Mouse (Mus musculus) v-Abl transformed pro-B cells (cell line): ENCODE measurements around the gene Atxn1.

Experiments
- in situ Hi-C, 2 experiments: fragments of 400-800 bp; cut with MboI; formaldehyde crosslinking; loops; one replicate each; pipeline ENCODE4 v1.15.1; 2025; ENCODE audit not compliant: unreplicated experiment in 2 of 2

The Atxn1 gene

DNA sequence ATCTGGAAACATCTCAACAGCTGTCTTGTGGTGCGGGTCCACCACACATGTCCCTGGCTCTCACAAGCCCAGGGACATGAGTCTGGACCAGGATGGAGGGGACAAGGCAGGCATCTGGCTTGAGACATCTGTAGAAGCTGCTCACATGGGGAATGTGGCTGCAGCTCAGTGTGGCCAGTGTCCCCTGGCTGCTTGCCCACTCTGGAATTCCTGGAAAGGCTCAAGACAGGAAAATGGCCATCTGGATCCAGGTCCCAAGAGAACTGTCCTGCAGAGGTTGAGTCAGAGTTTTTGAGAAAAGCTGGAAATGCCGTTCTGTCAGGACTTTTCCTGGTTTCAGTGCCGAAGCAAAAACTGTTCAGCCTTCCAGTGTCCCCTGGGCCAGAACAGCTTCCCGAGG lies 388.6 kb downstream of the Atxn1 start:
- in situ Hi-C loops: loop anchor here in 1 of 2 experiments (10.0 kb wide), 2 partner anchors 399 to 589 kb away; no protein-coding TSS in a partner anchor

DNA sequence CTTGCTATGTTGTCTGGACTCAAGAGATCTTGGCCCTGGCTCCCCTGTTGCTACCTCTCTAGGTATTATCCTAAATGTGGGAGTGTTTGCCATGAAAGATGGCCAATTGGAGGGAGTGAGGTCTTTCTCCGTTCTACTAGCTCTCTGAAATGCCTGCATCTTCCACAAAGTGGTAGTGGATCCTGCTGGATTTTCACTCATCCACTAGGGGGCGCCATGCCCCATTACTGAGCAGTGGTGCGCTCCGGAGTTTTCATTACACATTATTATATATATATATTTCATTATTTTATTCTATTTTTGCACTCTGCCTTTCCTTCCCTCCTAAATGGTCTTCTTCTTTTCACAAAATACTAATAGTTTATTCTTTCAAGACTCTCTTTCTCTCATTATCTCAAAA lies 392.0 kb downstream of the Atxn1 start:
- in situ Hi-C loops: loop anchor here (10.0 to 25.0 kb wide), 3 partner anchors 402 to 1215 kb away; no protein-coding TSS in a partner anchor

DNA sequence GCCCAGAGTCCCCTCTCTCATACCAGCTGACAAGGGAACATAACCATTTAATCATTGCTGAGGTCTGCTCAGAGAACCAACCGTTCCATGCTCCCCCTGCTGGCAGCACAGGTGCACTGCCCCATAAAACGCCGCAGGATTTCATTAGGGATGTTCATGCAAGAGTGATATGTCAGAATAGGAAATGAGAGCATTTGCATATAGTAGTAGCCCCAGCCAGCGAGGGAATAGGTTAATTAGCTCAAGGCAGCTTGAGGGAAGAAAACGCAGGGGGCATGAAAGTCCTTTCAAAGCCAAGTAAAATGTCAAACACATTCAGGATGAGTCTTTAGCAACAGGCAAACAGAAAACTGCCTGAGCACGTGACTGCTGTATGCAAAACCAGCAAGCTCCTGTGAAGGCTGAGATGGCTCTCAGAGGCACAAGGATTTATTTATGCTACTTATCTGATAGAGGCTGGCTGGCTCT lies 393.0 kb downstream of the Atxn1 start:
- in situ Hi-C loops: loop anchor here (10.0 to 25.0 kb wide), 3 partner anchors 403 to 1215 kb away; no protein-coding TSS in a partner anchor

DNA sequence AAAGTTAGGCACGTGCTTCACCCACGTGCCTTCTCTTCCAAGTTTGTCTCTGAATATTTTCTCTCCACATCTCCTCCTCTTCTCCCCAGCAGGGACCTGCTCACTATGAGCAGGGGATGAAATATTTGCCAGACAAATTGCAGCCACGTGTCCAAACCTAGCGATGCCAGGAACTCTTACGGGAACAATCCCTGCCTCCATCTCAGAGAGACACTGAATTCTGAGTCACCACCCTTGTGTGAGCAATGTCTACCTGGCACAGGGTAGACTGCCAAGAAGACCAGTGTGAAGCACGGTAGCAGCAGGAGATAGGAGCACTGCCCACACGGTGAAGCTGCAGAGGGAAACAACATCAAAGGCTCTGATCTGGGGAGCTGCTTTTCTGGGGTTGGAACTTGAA lies 394.9 kb downstream of the Atxn1 start:
- in situ Hi-C loops: loop anchor here (10.0 to 25.0 kb wide), 3 partner anchors 405 to 1217 kb away; no protein-coding TSS in a partner anchor

DNA sequence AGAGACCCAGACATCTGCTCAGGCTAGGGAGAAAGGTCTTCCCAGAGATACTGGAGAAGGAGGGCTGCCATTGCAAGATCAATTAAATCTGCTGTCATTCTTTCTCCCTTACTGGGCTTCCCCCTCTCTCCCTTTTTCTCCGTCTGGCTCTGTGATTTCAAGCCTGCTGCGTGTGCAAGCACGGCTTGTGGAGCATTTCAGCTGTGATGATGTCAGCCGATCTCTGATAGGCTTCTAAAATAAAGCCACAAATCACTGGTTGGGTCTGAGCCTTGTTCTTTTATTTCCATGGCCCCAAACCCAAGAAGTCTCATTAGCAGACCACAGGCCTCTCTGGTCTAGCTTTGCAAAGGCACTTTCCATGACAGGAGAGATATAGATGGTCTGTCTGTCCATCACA lies 399.9 kb downstream of the Atxn1 start:
- in situ Hi-C loops: loop anchor here in 1 of 2 experiments (10.0 to 25.0 kb wide), 2 partner anchors 600 to 1222 kb away; no protein-coding TSS in a partner anchor

- in situ Hi-C loops: loop anchor here in 1 of 2 experiments (10.0 to 25.0 kb wide), 2 partner anchors 603 to 1225 kb away; no protein-coding TSS in a partner anchor
Measured at GRCm38 (mm10) chr13:45562011-45562410, 402.8 kb downstream of the Atxn1 start.

DNA sequence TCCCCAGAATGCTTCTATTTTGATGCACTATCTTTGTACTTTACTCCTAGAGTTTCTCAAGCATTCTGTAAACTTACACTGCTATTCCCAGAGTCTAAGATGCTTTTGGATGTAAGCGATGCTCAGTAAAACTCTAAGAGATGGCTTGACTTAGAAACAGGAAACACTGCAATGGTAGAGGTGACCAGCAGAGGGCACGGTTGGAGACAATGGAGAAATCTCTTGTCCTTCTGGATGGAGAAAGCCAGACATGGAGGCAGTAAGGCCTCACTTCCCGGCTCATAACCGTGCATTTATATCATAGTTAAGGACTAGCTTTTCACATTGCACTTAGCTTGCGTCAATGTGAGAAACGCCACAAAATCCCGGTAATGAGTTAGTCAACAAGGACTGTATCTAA lies 404.3 kb downstream of the Atxn1 start:
- in situ Hi-C loops: loop anchor here in 1 of 2 experiments (10.0 to 25.0 kb wide), 2 partner anchors 604 to 1227 kb away; no protein-coding TSS in a partner anchor

DNA sequence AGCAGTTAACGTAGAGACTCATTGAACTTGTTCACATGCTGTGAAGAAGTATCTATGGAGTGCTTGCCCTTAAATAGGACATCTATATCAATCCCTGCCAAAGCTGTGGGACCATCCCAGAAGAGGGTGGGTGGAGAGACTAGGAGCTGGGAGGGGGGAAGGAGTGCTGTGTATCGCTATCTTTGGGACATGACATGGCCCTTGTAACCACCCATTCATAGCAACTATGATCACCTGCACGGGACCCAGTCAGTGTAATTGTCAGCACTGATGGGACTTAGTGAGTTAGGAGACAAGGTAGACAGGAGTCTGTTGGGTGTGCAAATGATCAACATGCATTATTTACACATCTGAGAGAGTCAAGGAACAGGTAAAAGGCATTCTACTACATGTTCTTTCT lies 405.6 kb downstream of the Atxn1 start:
- in situ Hi-C loops: loop anchor here in 1 of 2 experiments (25.0 kb wide), 1 partner anchor 1228 kb away; no protein-coding TSS in a partner anchor

DNA sequence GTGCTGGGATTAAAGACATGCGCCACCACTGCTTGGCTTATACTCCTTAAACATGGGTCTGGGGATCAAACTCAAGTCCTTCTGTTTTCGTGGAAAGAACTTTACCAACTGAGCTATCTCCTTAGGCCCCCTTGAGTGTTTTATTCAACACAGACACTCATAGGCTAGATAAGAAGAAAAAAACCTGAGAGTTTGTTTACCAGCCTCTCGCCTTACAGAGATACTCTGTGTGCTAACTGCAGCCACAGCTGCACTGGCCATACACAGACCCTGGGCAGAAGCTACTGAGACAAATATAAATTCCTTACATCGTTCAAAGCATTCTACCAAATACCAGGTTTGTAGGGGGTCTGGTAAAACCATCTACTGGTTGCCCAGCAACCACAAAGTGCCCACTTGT lies 406.4 kb downstream of the Atxn1 start:
- in situ Hi-C loops: loop anchor here in 1 of 2 experiments (25.0 kb wide), 1 partner anchor 1229 kb away; no protein-coding TSS in a partner anchor

- in situ Hi-C loops: loop anchor here in 1 of 2 experiments (25.0 kb wide), 1 partner anchor 1234 kb away; no protein-coding TSS in a partner anchor
Measured at GRCm38 (mm10) chr13:45553674-45554073, 411.1 kb downstream of the Atxn1 start.

DNA sequence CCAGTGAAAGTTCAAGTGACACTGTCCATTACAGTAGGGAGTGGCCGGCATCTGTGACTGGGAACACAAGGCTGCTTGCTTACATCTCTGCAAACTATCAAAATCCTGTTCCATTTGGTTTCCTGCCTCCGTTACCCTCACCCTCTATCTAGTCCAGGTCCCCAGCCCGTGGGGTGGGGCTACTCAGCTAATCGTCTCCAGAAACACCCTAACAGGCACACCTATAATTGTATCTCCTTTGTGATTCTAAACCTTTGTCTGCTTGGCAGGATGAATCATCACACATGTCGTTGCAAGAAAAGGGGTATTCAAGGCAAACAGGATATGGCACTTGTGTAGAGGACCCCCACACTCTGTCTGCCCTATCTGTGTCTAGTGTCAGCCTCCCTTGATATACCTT lies 417.3 kb downstream of the Atxn1 start:
- in situ Hi-C loops: loop anchor here (10.0 to 25.0 kb wide), 3 partner anchors 1090 to 1740 kb away; no protein-coding TSS in a partner anchor

DNA sequence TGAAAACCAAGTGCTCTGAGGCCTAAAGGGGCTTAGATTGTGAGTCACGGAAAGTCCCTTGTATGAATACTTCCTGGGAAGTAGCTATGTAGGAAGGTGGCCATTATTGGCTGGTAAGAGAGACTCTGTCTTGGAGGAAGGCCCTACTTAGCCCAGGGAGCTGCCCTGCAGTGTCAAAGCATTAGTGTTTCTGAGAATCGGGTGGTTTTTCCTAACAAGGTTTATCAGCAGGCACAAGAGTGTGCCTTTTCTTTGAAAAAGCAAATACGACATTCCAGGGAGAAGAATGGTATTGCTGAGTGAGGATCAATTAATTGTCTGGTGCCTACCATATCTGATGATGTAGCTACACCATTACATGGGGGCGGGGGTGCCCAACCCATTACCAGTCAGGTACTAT lies 417.9 kb downstream of the Atxn1 start:
- in situ Hi-C loops: loop anchor here (10.0 to 25.0 kb wide), 3 partner anchors 1090 to 1740 kb away; no protein-coding TSS in a partner anchor

DNA sequence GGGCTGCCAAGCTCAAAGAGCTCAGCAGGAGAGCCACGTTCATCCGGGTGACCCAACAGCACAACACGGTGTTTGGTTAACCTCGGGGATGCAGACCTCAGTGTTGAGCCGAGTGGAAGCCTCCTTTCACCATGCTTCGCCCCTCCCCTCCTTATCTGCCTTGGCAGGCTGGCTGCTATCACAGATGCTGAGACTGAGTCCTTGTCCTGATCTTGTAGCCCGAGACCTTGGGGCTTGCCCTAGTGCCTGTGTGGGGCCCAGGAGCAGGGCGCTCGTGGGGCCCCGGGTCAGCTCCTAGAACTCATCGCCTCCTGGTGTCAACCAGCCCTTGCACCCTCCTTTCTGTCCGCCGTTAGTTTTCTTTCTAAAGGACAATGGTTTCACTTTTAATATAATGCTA lies 418.8 kb downstream of the Atxn1 start:
- in situ Hi-C loops: loop anchor here (10.0 to 25.0 kb wide), 3 partner anchors 1091 to 1741 kb away; no protein-coding TSS in a partner anchor

GRCm38 (mm10) chr13:45539205-45539568 lies 425.6 kb downstream of the Atxn1 start:
- in situ Hi-C loops: loop anchor here in 1 of 2 experiments (25.0 kb wide), 2 partner anchors 1098 to 1748 kb away; no protein-coding TSS in a partner anchor

- in situ Hi-C loops: loop anchor here in 1 of 2 experiments (25.0 kb wide), 2 partner anchors 1099 to 1749 kb away; no protein-coding TSS in a partner anchor
Measured at GRCm38 (mm10) chr13:45538532-45539204, 426.1 kb downstream of the Atxn1 start.

GRCm38 (mm10) chr13:45538091-45538490 lies 426.7 kb downstream of the Atxn1 start:
- in situ Hi-C loops: loop anchor here in 1 of 2 experiments (25.0 kb wide), 2 partner anchors 1099 to 1749 kb away; no protein-coding TSS in a partner anchor

GRCm38 (mm10) chr13:45537110-45537509 lies 427.7 kb downstream of the Atxn1 start:
- in situ Hi-C loops: loop anchor here in 1 of 2 experiments (25.0 kb wide), 2 partner anchors 1100 to 1750 kb away; no protein-coding TSS in a partner anchor

DNA sequence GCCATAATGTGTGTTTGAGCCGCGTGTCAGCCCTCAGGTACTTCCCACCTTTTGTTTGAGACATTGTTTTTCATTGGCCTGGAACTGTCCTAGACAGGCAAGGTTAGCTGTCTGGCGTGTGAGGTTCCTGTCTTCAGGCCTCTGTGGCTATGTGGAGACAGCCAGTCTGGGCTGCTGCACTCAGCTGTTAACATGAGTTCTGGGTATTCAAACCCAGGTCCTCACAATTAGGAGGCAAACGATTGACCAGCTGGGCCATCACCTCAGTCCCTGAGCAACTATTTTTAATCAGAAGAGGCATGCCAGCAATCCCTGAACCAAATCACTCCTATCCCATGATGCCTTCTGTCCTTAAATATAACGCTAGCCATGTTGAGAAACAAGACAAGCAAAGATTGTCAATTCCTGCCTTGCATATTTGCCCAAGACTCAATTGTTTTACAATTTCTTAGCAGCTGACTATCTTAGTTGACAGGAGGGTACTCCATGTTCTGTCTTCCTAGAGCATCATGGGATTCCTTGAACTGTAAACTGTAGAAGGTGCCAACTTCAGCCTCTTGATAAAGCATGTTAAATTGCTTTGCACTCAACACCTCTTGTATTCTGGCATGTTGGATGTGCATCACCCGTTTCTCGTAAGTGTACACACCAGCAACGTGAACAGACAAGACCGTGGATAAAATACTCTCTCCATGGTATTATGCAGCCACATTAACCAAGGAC lies 428.9 kb downstream of the Atxn1 start:
- in situ Hi-C loops: loop anchor here in 1 of 2 experiments (25.0 kb wide), 2 partner anchors 1101 to 1751 kb away; no protein-coding TSS in a partner anchor

- in situ Hi-C loops: loop anchor here in 1 of 2 experiments (25.0 kb wide), 2 partner anchors 1107 to 1757 kb away; no protein-coding TSS in a partner anchor
Measured at GRCm38 (mm10) chr13:45530754-45531153, 434.1 kb downstream of the Atxn1 start.

- in situ Hi-C loops: loop anchor here in 1 of 2 experiments (25.0 kb wide), 2 partner anchors 1109 to 1759 kb away; no protein-coding TSS in a partner anchor
Measured at GRCm38 (mm10) chr13:45528787-45529186, 436.0 kb downstream of the Atxn1 start.
